Comparison of ENCODE assay signal across 9 mouse cellular contexts in genomic region chr11:32105750-32106646, GRCm38 (mm10).
DNase-seq lines count a peak whose midpoint lies in the region; ATAC-seq lines count a peak whose summit lies in the region.
"Had no signal": no experiment of that assay in that cellular context is flagged by ENCODE, and none has a peak within 500 bp of the region (broad histone marks: within the 10 kb centered on the region; RNA-seq: fewer than 3 reads in every experiment).

No protein-coding gene starts in this region.

- peak; percentile 66 for DNase-seq in heart, adult 11 months
- DNase-seq in heart, postnatal 10 days, result no peak
- DNase-seq in embryonic facial prominence, embryonic 10.5 days (ENCODE audit: low spot score), result peak; percentile 26
- DNase-seq in induced T-regulatory cell, adult 2 months (ENCODE audit: low read depth), result peak; percentile 69
- peak; percentile 23 for DNase-seq in retina, adult 2 months (ENCODE audit: low read depth, low spot score)
- DNase-seq in urinary bladder, postnatal 25 days (ENCODE audit: low spot score), result no peak
- DNase-seq in frontal cortex, postnatal 25 days (ENCODE audit: low spot score in 2 of 2), result no peak
- DNase-seq: heart, adult 2 months had no signal

- H3K36me3 ChIP-seq in embryonic facial prominence, embryonic 10.5 days (replicated peaks), result no peaks in the 10 kb centered on the region

- no peak overlapping the region; the same call in 1 of the 2 replicates for H3K27ac ChIP-seq in embryonic facial prominence, embryonic 10.5 days (replicated peaks)
- H3K27ac ChIP-seq: heart, adult 2 months had no signal

- 33% methylated on average over 10 of the region's 10 CpGs for WGBS in embryonic facial prominence, embryonic 10.5 days

- no peaks in the 10 kb centered on the region for H3K9me3 ChIP-seq in embryonic facial prominence, embryonic 10.5 days

- H3K4me1 ChIP-seq in embryonic facial prominence, embryonic 10.5 days, result peaks cover 18% of the 10 kb centered on the region

- no peak overlapping the region for H3K4me3 ChIP-seq in embryonic facial prominence, embryonic 10.5 days
- H3K4me3 ChIP-seq: heart, adult 2 months had no signal

- peaks cover 5% of the 10 kb centered on the region; the same call in 1 of the 2 replicates for H3K27me3 ChIP-seq in embryonic facial prominence, embryonic 10.5 days (replicated peaks; ENCODE audit: low read depth, poor library complexity, severe bottlenecking)

- no peak for ATAC-seq in erythroid progenitor cell, adult 5-6 weeks (replicated peaks; ENCODE audit: low FRiP score, poor library complexity, severe bottlenecking)

- intact Hi-C loops in heart, postnatal 10 days (cut with DNase I), result no loop called here

Comparison
In these comparisons a context has a peak if more than half of its experiments do, and no peak if none do; other contexts are left out.
1. DNase-seq: peak in heart, adult 11 months (single experiment), embryonic facial prominence, embryonic 10.5 days (single experiment), induced T-regulatory cell, adult 2 months (single experiment) and retina, adult 2 months (single experiment); none in heart, postnatal 10 days (0 of 2), urinary bladder, postnatal 25 days (single experiment) and frontal cortex, postnatal 25 days (0 of 2).